Mouse (Mus musculus) lung, embryonic 15.5 days (tissue): ENCODE data around the gene Fnbp1. TPM values are rescaled to one million over a fixed set of nuclear protein-coding genes. Genes with fewer than 3 reads are reported as not detected.

Source experiments
- ATAC-seq: fragments of 200-750 bp; cut with Nextera tagmentation; 2 replicates; pipeline ENCODE4 v1.8.0; 2017; ENCODE audit warnings: moderate number of reproducible peaks, borderline replicate concordance; ENCODE audit not compliant: low FRiP score, low TSS enrichment; ENCODE audit errors: extremely low read depth
- H3K27ac ChIP-seq: fragments of 300-500 bp; sonication (generic); 2 replicates; pipeline ENCODE4 v1.5.1; 2015; ENCODE audit warnings: moderate library complexity, mild to moderate bottlenecking, inconsistent platforms
- H3K27me3 ChIP-seq: fragments of 300-500 bp; sonication (generic); 2 replicates; pipeline ENCODE4 v1.6.1; 2015; ENCODE audit warnings: inconsistent platforms
- H3K36me3 ChIP-seq: fragments of 300-500 bp; sonication (generic); 2 replicates; pipeline ENCODE4 v1.6.1; 2015; ENCODE audit warnings: inconsistent platforms
- H3K4me1 ChIP-seq: fragments of 300-500 bp; sonication (generic); 2 replicates; pipeline ENCODE4 v1.6.1; 2015; ENCODE audit warnings: inconsistent platforms
- H3K4me2 ChIP-seq: fragments of 300-500 bp; sonication (generic); 2 replicates; pipeline ENCODE4 v1.6.1; 2015; ENCODE audit warnings: inconsistent platforms, mild to moderate bottlenecking, moderate library complexity
- H3K4me3 ChIP-seq: fragments of 300-500 bp; sonication (generic); 2 replicates; pipeline ENCODE4 v1.5.1; 2015; ENCODE audit warnings: mild to moderate bottlenecking, inconsistent platforms
- H3K9ac ChIP-seq: fragments of 300-500 bp; sonication (generic); 2 replicates; pipeline ENCODE4 v1.6.1; 2015; ENCODE audit warnings: inconsistent platforms
- H3K9me3 ChIP-seq: fragments of 300-500 bp; sonication (generic); 2 replicates; pipeline ENCODE4 v1.6.1; 2016; ENCODE audit warnings: inconsistent platforms
- WGBS: fragments of 180-500 bp; shearing (Covaris S2); methylation state at CpG from one replicate; pipeline ENCODE4 v1.1.7; 2015; 5-methylcytosine and 5-hydroxymethylcytosine counted together
- polyA plus RNA-seq: library from polyadenylated mRNA; unstranded; fragments of >200 nt; fragmentation: Nextera tagmentation; extraction: Ambion mirVana; gene quantifications from 2 replicates; pipeline ENCODE4 v1.2.1, GENCODE M21; 2015

The Fnbp1 gene
- polyA plus RNA-seq, 1 experiment from 2014 or later, result 17.7 TPM

- Histone ChIP-seq H3K27ac (no peak overlapping the region), H3K9ac (no peak overlapping the region), H3K36me3 (peaks cover 50% of the 10 kb centered on the region), H3K4me2 (no peak overlapping the region), H3K9me3 (no peaks in the 10 kb centered on the region), H3K4me3 (no peak overlapping the region), H3K4me1 (no peaks in the 10 kb centered on the region), H3K27me3 (no peaks in the 10 kb centered on the region)
- WGBS, result 94% methylated on average over 6 of the region's 6 CpGs
- ATAC-seq, result no peak
Measured at GRCm38 (mm10) chr2:31036811-31037210, 105.0 kb downstream of the Fnbp1 start.

GRCm38 (mm10) chr2:31031972-31032371 lies 109.8 kb downstream of the Fnbp1 start:
- Histone ChIP-seq H3K4me2 (no peak overlapping the region), H3K9ac (no peak overlapping the region), H3K27me3 (no peaks in the 10 kb centered on the region), H3K9me3 (no peaks in the 10 kb centered on the region), H3K4me1 (no peaks in the 10 kb centered on the region), H3K4me3 (no peak overlapping the region), H3K36me3 (peaks cover 47% of the 10 kb centered on the region), H3K27ac (no peak overlapping the region)
- no peak for ATAC-seq
- 93% methylated on average over 7 of the region's 7 CpGs for WGBS

- WGBS, result 61% methylated on average over 8 of the region's 8 CpGs
- H3K4me3 ChIP-seq, result no peak overlapping the region
- H3K9ac ChIP-seq, result no peak overlapping the region
- H3K36me3 ChIP-seq, result 0 out of 2 replicates have a peak, but pooled peaks cover 8% of the 10 kb centered on the region
- no peaks in the 10 kb centered on the region for H3K4me1 ChIP-seq
- no peaks in the 10 kb centered on the region for H3K27me3 ChIP-seq
- H3K27ac ChIP-seq, result no peak overlapping the region
- no peak for ATAC-seq
- H3K4me2 ChIP-seq, result no peak overlapping the region
- no peaks in the 10 kb centered on the region for H3K9me3 ChIP-seq
Measured at GRCm38 (mm10) chr2:31026642-31027041, 115.2 kb downstream of the Fnbp1 start.

GRCm38 (mm10) chr2:31025458-31025857 lies 116.3 kb downstream of the Fnbp1 start:
- no peaks in the 10 kb centered on the region for H3K4me1 ChIP-seq
- 61% methylated on average over 3 of the region's 3 CpGs for WGBS
- H3K9ac ChIP-seq, result no peak overlapping the region
- no peaks in the 10 kb centered on the region for H3K27me3 ChIP-seq
- no peak overlapping the region for H3K4me2 ChIP-seq
- no peak for ATAC-seq
- no peak overlapping the region for H3K27ac ChIP-seq
- no peaks in the 10 kb centered on the region for H3K9me3 ChIP-seq
- 0 out of 2 replicates have a peak, but pooled peaks cover 5% of the 10 kb centered on the region for H3K36me3 ChIP-seq
- H3K4me3 ChIP-seq, result no peak overlapping the region

GRCm38 (mm10) chr2:31024618-31025370 lies 117.0 kb downstream of the Fnbp1 start:
- Histone ChIP-seq H3K27ac (no peak overlapping the region), H3K4me3 (no peak overlapping the region), H3K9me3 (no peaks in the 10 kb centered on the region), H3K36me3 (peaks cover 10% of the 10 kb centered on the region), H3K27me3 (no peaks in the 10 kb centered on the region), H3K4me2 (no peak overlapping the region), H3K9ac (no peak overlapping the region), H3K4me1 (no peaks in the 10 kb centered on the region)
- ATAC-seq, result no peak; the same call in 1 of the 2 replicates
- WGBS, result 28% methylated on average over 5 of the region's 5 CpGs

GRCm38 (mm10) chr2:31023940-31024339 lies 117.9 kb downstream of the Fnbp1 start:
- WGBS, result 74% methylated on average over 5 of the region's 5 CpGs
- H3K9ac ChIP-seq, result no peak overlapping the region
- H3K27ac ChIP-seq, result no peak overlapping the region
- H3K4me2 ChIP-seq, result no peak overlapping the region
- H3K4me1 ChIP-seq, result no peaks in the 10 kb centered on the region
- no peaks in the 10 kb centered on the region for H3K27me3 ChIP-seq
- no peak for ATAC-seq
- H3K9me3 ChIP-seq, result no peaks in the 10 kb centered on the region
- H3K36me3 ChIP-seq, result peaks cover 12% of the 10 kb centered on the region
- H3K4me3 ChIP-seq, result no peak overlapping the region

- Histone ChIP-seq H3K4me3 (no peak overlapping the region), H3K27me3 (no peaks in the 10 kb centered on the region), H3K9ac (no peak overlapping the region), H3K27ac (no peak overlapping the region), H3K4me2 (no peak overlapping the region), H3K9me3 (no peaks in the 10 kb centered on the region), H3K4me1 (no peaks in the 10 kb centered on the region), H3K36me3 (peaks cover 14% of the 10 kb centered on the region)
- ATAC-seq, result no peak
- 78% methylated on average over 2 of the region's 2 CpGs for WGBS
Measured at GRCm38 (mm10) chr2:31020202-31020601, 121.6 kb downstream of the Fnbp1 start.

- WGBS, result 80% methylated on average over 8 of the region's 8 CpGs
- peaks cover 14% of the 10 kb centered on the region for H3K36me3 ChIP-seq
- no peak overlapping the region for H3K9ac ChIP-seq
- no peak overlapping the region for H3K27ac ChIP-seq
- no peak overlapping the region for H3K4me3 ChIP-seq
- H3K4me1 ChIP-seq, result no peaks in the 10 kb centered on the region
- no peak overlapping the region for H3K4me2 ChIP-seq
- ATAC-seq, result no peak
- no peaks in the 10 kb centered on the region for H3K9me3 ChIP-seq
- no peaks in the 10 kb centered on the region for H3K27me3 ChIP-seq
Measured at GRCm38 (mm10) chr2:31019011-31019410, 122.8 kb downstream of the Fnbp1 start.

- H3K4me3 ChIP-seq, result no peak overlapping the region
- peaks cover 14% of the 10 kb centered on the region for H3K36me3 ChIP-seq
- H3K4me2 ChIP-seq, result no peak overlapping the region
- H3K9ac ChIP-seq, result no peak overlapping the region
- no peak overlapping the region for H3K27ac ChIP-seq
- no peaks in the 10 kb centered on the region for H3K9me3 ChIP-seq
- H3K27me3 ChIP-seq, result no peaks in the 10 kb centered on the region
- no peaks in the 10 kb centered on the region for H3K4me1 ChIP-seq
- WGBS, result 87% methylated on average over 8 of the region's 8 CpGs
- ATAC-seq, result no peak
Measured at GRCm38 (mm10) chr2:31018519-31018918, 123.3 kb downstream of the Fnbp1 start.

GRCm38 (mm10) chr2:31017625-31018317 lies 124.0 kb downstream of the Fnbp1 start:
- no peak overlapping the region for H3K4me3 ChIP-seq
- H3K4me1 ChIP-seq, result no peaks in the 10 kb centered on the region
- no peak overlapping the region for H3K4me2 ChIP-seq
- ATAC-seq, result no peak
- no peak overlapping the region for H3K9ac ChIP-seq
- H3K27me3 ChIP-seq, result no peaks in the 10 kb centered on the region
- H3K9me3 ChIP-seq, result no peaks in the 10 kb centered on the region
- H3K36me3 ChIP-seq, result peaks cover 14% of the 10 kb centered on the region
- no peak overlapping the region for H3K27ac ChIP-seq
- WGBS, result 90% methylated on average over 18 of the region's 18 CpGs

- H3K4me1 ChIP-seq, result no peaks in the 10 kb centered on the region
- no peak overlapping the region for H3K27ac ChIP-seq
- 68% methylated on average over 14 of the region's 14 CpGs for WGBS
- H3K4me2 ChIP-seq, result no peak overlapping the region
- H3K36me3 ChIP-seq, result 0 out of 2 replicates have a peak, but pooled peaks cover 11% of the 10 kb centered on the region
- no peak overlapping the region for H3K9ac ChIP-seq
- no peak overlapping the region for H3K4me3 ChIP-seq
- H3K27me3 ChIP-seq, result no peaks in the 10 kb centered on the region
- no peak for ATAC-seq
- no peaks in the 10 kb centered on the region for H3K9me3 ChIP-seq
Measured at GRCm38 (mm10) chr2:31013371-31014120, 128.3 kb downstream of the Fnbp1 start.

GRCm38 (mm10) chr2:31007208-31007607 lies 134.6 kb downstream of the Fnbp1 start:
- no peak overlapping the region for H3K27ac ChIP-seq
- ATAC-seq, result no peak
- WGBS, result 63% methylated on average over 5 of the region's 5 CpGs

More at GRCm38 (mm10) chr2:31007208-31007607, 134.6 kb downstream of the Fnbp1 start:
- Histone ChIP-seq H3K4me3 (no peak overlapping the region), H3K9ac (no peak overlapping the region), H3K27me3 (no peaks in the 10 kb centered on the region), H3K36me3 (0 out of 2 replicates have a peak, but pooled peaks cover 4% of the 10 kb centered on the region), H3K9me3 (no peaks in the 10 kb centered on the region), H3K4me2 (no peak overlapping the region), H3K4me1 (no peaks in the 10 kb centered on the region; the same call in 1 of the 2 replicates)
